Mouse (Mus musculus): ENCODE measurements around the gene Gm42372. TPM values are rescaled to one million over a fixed set of nuclear protein-coding genes. Genes with fewer than 3 reads are reported as not detected.

Gm42372 gene
- polyA plus RNA-seq, 1 experiment: 2.3 TPM

GRCm38 (mm10) chr7:17010010-17010347 is 27.1 kb downstream of the Gm42372 start:
- H3K4me3 ChIP-seq (ENCODE audit: control insufficient read depth, insufficient read depth, low read length): no peak overlapping the region
- peaks cover 54% of the 10 kb centered on the region for H3K36me3 ChIP-seq (ENCODE audit: control insufficient read depth, insufficient read depth, low read length)
- H3K4me1 ChIP-seq (replicated peaks; ENCODE audit: control insufficient read depth, insufficient read depth, low read length): peaks cover 15% of the 10 kb centered on the region
- WGBS: 82% methylated on average over 5 of the region's 5 CpGs
- no peak for DNase-seq
- H3K27me3 ChIP-seq (ENCODE audit: control insufficient read depth, insufficient read depth, low read length): no peaks in the 10 kb centered on the region
- peak overlapping the region; percentile 9; the same call in 1 of the 2 replicates for H3K27ac ChIP-seq (ENCODE audit: control insufficient read depth, insufficient read depth, low read length)
- TF ChIP-seq POLR2A (IDR thresholded peaks at IDR 0.05; ENCODE audit: control insufficient read depth, extremely low read depth, insufficient read depth, low read length, poor library complexity): no peak
- no peak for TF ChIP-seq CTCF (IDR thresholded peaks at IDR 0.05; ENCODE audit: borderline replicate concordance, control insufficient read depth, extremely low read depth, insufficient read depth, low read length, poor library complexity)

GRCm38 (mm10) chr7:17011909-17012590 is 29.2 kb downstream of the Gm42372 start:
- 97% methylated on average over 7 of the region's 7 CpGs for WGBS
- Histone ChIP-seq H3K27ac (ENCODE audit: control insufficient read depth, insufficient read depth, low read length) (no peak overlapping the region), H3K27me3 (ENCODE audit: control insufficient read depth, insufficient read depth, low read length) (no peaks in the 10 kb centered on the region), H3K36me3 (ENCODE audit: control insufficient read depth, insufficient read depth, low read length) (peaks cover 54% of the 10 kb centered on the region), H3K4me3 (ENCODE audit: control insufficient read depth, insufficient read depth, low read length) (no peak overlapping the region), H3K4me1 (replicated peaks; ENCODE audit: control insufficient read depth, insufficient read depth, low read length) (peaks cover 18% of the 10 kb centered on the region)
- no peak for DNase-seq
- no peak for TF ChIP-seq CTCF (IDR thresholded peaks at IDR 0.05; ENCODE audit: borderline replicate concordance, control insufficient read depth, extremely low read depth, insufficient read depth, low read length, poor library complexity)
- no peak for TF ChIP-seq POLR2A (IDR thresholded peaks at IDR 0.05; ENCODE audit: control insufficient read depth, extremely low read depth, insufficient read depth, low read length, poor library complexity)

GRCm38 (mm10) chr7:17015381-17015780 is 32.5 kb downstream of the Gm42372 start:
- DNase-seq: no peak
- H3K4me1 ChIP-seq (replicated peaks; ENCODE audit: control insufficient read depth, insufficient read depth, low read length): peaks cover 10% of the 10 kb centered on the region
- TF ChIP-seq CTCF (IDR thresholded peaks at IDR 0.05; ENCODE audit: borderline replicate concordance, control insufficient read depth, extremely low read depth, insufficient read depth, low read length, poor library complexity): no peak
- TF ChIP-seq POLR2A (IDR thresholded peaks at IDR 0.05; ENCODE audit: control insufficient read depth, extremely low read depth, insufficient read depth, low read length, poor library complexity): no peak
- 94% methylated on average over 6 of the region's 6 CpGs for WGBS
- H3K27me3 ChIP-seq (ENCODE audit: control insufficient read depth, insufficient read depth, low read length): no peaks in the 10 kb centered on the region
- no peak overlapping the region for H3K4me3 ChIP-seq (ENCODE audit: control insufficient read depth, insufficient read depth, low read length)
- H3K27ac ChIP-seq (ENCODE audit: control insufficient read depth, insufficient read depth, low read length): no peak overlapping the region
- peaks cover 50% of the 10 kb centered on the region for H3K36me3 ChIP-seq (ENCODE audit: control insufficient read depth, insufficient read depth, low read length)

GRCm38 (mm10) chr7:17017036-17017435 is 34.1 kb downstream of the Gm42372 start:
- no peak for DNase-seq

GRCm38 (mm10) chr7:17017921-17018320 is 35.0 kb downstream of the Gm42372 start:
- Histone ChIP-seq H3K27me3 (ENCODE audit: control insufficient read depth, insufficient read depth, low read length) (no peaks in the 10 kb centered on the region), H3K27ac (ENCODE audit: control insufficient read depth, insufficient read depth, low read length) (no peak overlapping the region), H3K4me1 (replicated peaks; ENCODE audit: control insufficient read depth, insufficient read depth, low read length) (peaks cover 10% of the 10 kb centered on the region), H3K4me3 (ENCODE audit: control insufficient read depth, insufficient read depth, low read length) (no peak overlapping the region), H3K36me3 (ENCODE audit: control insufficient read depth, insufficient read depth, low read length) (peaks cover 53% of the 10 kb centered on the region)
- no peak for TF ChIP-seq POLR2A (IDR thresholded peaks at IDR 0.05; ENCODE audit: control insufficient read depth, extremely low read depth, insufficient read depth, low read length, poor library complexity)
- TF ChIP-seq CTCF (IDR thresholded peaks at IDR 0.05; ENCODE audit: borderline replicate concordance, control insufficient read depth, extremely low read depth, insufficient read depth, low read length, poor library complexity): no peak
- DNase-seq: no peak
- 79% methylated on average over 2 of the region's 2 CpGs for WGBS

More at GRCm38 (mm10) chr7:17017036-17017435, 34.1 kb downstream of the Gm42372 start:
- no peaks in the 10 kb centered on the region for H3K27me3 ChIP-seq (ENCODE audit: control insufficient read depth, insufficient read depth, low read length)
- peaks cover 10% of the 10 kb centered on the region for H3K4me1 ChIP-seq (replicated peaks; ENCODE audit: control insufficient read depth, insufficient read depth, low read length)
- 25% methylated on average over 1 of the region's 1 CpGs for WGBS
- H3K4me3 ChIP-seq (ENCODE audit: control insufficient read depth, insufficient read depth, low read length): no peak overlapping the region
- TF ChIP-seq CTCF (IDR thresholded peaks at IDR 0.05; ENCODE audit: borderline replicate concordance, control insufficient read depth, extremely low read depth, insufficient read depth, low read length, poor library complexity): no peak
- peaks cover 56% of the 10 kb centered on the region for H3K36me3 ChIP-seq (ENCODE audit: control insufficient read depth, insufficient read depth, low read length)
- peak overlapping the region; percentile 10; the same call in 1 of the 2 replicates for H3K27ac ChIP-seq (ENCODE audit: control insufficient read depth, insufficient read depth, low read length)

GRCm38 (mm10) chr7:17019426-17020166 is 36.7 kb downstream of the Gm42372 start:
- Histone ChIP-seq H3K4me1 (replicated peaks; ENCODE audit: control insufficient read depth, insufficient read depth, low read length) (peaks cover 24% of the 10 kb centered on the region), H3K4me3 (ENCODE audit: control insufficient read depth, insufficient read depth, low read length) (no peak overlapping the region), H3K27me3 (ENCODE audit: control insufficient read depth, insufficient read depth, low read length) (no peaks in the 10 kb centered on the region), H3K27ac (ENCODE audit: control insufficient read depth, insufficient read depth, low read length) (no peak overlapping the region), H3K36me3 (ENCODE audit: control insufficient read depth, insufficient read depth, low read length) (peaks cover 44% of the 10 kb centered on the region)
- TF ChIP-seq CTCF (IDR thresholded peaks at IDR 0.05; ENCODE audit: borderline replicate concordance, control insufficient read depth, extremely low read depth, insufficient read depth, low read length, poor library complexity): no peak
- TF ChIP-seq POLR2A (IDR thresholded peaks at IDR 0.05; ENCODE audit: control insufficient read depth, extremely low read depth, insufficient read depth, low read length, poor library complexity): no peak
- 91% methylated on average over 7 of the region's 7 CpGs for WGBS
- no peak for DNase-seq

All from thymus, adult 2 months (tissue).